Mouse (Mus musculus) Muller cell, postnatal 12 days (primary cell): ENCODE results near the gene Rnf135.
"Not testable (repeated sequence)": the region's sequence is repeated elsewhere in the genome, so short reads cannot be mapped to it uniquely, and the experiment has no call there.

Experiments
- DNase-seq: peaks from one replicate; pipeline ENCODE4 v3.0.0-alpha.2; 2015; ENCODE audit errors: inconsistent ontology term

Rnf135 gene

DNA sequence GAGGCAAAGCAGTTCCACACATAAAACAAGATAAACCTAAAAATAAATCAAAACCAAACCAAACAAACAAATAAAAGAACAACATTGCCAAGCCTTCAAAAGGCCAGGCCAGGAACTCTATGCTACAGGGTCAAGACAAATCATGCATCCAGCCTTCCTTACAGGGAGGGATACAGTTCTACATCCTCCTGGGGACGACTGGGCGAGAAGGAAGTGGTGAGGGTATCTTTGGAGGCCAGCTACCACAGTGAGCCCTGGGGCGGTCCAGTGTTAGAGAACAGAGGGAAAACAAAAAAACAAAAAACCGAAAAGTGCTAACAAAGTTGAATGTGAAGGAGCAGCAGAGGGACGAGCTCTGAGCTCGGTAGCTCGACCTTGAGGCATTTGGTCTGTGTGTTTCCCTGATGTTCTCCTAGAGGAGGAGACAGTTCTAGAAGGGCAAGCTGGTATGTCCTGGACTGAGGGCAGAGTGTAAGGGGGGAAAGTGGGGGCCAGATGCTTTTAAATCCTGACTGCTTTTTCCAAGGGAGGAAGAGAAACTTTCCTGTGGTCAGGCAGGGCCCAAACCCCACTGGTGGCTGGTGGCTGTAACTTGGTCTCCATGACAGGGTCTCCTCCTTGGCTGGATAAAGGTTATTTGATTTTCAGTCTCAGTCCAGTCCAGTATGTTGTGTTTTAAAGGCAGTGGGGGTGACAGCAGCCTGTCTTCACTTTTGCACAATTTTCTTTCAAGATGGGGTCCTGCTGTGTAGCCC lies 20.1 kb upstream of the Rnf135 start:
- no peak for DNase-seq

- DNase-seq, result no peak
These were observed 19.4 kb upstream of the Rnf135 start for GRCm38 (mm10) chr11:80164224-80164623.

DNA sequence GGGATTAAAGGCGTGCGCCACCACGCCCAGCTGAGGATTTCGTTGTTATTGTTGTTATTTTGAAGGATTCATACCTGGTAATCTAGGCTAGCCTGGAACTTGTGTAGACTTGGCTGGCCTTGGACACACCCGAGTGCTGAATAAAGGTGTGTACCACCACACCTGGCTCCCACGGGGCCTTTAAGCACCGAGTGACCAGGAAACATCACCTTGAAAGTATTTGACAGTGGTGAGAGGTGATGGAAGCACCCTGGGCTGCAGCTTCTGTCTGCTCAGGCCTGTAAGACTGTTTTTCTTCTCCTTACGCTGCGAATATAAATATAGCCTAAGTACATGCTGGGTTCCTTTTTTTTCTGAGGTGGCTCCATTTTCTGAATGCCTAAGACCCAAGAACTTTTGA lies 15.5 kb upstream of the Rnf135 start:
- no peak for DNase-seq

DNA sequence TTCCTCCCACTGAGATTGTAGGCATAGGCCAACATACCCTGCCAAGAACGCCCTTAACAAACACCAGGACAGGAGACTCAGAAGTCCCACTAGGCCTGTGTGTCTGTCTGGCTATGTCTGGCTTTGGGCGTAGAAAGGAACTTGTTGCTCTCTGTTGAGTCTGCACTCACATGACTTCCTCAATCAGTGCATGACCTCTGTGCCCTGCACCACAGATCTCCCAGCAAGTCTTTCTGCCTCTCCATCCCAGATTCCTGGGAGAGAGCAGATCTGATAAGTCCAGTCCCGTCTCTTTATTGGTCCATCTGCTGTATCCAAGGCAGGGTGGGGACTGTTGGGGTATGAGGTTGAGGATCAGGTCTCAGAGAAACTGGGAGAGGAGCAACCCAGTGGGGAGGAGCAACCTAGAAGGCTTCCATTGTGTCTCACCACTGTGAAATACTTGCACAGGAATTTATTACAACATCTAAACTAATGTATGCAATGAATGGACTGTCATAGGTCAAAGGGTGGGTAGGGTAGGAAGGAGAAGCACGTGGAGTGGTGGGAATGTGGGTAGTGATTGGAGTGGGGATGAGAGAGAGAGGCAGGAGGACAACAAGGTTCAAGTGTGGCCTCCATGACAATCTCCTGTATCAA lies 14.9 kb upstream of the Rnf135 start:
- no peak for DNase-seq

- DNase-seq, result no peak
These were observed 14.0 kb upstream of the Rnf135 start for GRCm38 (mm10) chr11:80169629-80170028.

DNA sequence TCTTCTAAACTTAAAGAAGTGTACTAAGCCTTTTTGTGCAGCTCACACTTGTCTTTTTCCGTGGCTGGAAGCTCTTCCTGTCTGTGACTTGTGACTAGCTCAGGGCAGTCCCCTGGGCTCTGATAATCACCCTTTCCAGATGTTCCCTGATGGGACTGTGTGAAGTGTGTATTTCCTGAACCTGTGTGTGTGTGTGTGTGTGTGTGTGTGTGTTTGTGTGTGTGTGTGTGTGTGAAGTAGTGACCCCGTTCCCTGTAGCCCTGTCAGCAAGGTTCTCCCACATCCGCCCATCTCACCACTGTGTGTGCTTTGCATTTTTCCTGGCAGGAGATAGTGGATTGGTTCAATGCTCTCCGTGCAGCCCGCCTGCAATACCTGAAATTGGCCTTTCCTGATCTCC lies 13.3 kb upstream of the Rnf135 start:
- no peak for DNase-seq

DNA sequence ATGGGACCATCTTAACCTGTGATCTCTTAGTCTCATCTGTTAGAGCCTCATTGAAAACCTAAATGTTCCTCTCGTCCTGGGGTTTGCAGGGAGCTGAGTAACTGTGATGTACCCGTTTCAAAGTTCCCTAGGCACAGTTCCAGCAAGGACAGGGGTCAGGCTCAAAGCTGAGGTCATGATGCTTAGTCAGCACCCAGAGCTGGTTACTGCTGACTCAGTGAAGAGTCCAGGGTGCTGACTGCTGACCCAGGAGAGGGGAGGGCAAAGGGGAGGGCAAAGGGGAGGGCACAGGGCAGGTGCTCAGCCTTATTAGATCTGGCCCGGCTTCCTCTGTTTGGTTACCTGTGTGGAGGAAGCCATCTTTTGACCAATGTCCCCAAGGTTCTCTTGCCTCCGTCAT lies 11.8 kb upstream of the Rnf135 start:
- no peak for DNase-seq

DNA sequence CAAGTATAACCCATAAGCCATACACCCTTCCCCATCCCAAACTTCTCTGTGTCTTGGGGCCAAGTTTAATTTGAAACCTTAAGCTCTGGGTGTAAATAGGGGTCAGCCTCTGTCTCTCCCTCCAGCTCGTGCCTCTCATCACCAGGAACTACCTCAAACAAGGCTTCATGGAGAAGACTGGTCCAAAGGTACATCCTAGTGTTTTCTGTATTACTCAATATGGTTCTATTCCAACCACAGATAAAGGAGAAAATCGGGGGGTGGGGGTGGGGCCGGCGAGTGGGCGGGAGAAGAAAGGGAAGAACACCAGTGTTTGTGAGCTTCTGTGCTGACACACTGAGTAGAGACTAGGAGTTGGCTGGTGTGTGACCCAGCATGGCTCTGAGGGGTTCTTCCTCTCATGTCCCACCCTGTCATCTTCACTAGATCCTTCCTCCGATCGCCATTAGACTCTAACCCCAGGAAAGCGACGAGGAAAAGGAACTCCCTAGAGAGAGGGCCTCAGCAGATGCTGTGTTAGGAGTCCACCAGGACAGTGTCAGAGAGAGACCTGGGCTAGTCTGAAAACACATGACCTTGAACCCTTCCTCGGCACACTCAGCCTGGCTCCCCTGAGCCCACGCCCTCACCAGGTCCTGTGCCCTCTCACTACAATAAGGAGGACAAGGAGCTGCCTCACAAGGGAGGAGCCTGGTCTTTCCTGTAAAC lies 9.5 kb upstream of the Rnf135 start:
- no peak for DNase-seq

GRCm38 (mm10) chr11:80176911-80177895 lies 6.4 kb upstream of the Rnf135 start:
- DNase-seq, result no peak

DNA sequence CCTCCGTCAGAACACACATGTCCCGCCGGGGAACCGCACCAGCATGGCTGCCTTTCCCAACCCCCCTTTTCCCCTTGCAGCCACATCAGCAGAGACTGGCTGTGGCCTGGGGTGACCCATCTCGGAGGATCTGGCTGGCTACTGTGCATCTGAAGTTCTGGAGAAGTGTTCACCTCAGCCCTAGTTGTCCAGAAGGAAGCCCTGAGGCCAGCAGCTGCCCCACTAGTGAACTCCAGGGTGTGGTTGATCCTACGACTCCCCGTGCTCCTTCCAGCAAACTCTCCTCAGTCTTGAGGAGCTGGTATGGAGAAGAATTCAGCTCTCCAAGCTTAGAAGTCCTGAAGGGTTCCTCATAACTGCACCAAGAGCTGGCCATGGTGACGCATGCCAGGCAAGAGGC lies 5.3 kb upstream of the Rnf135 start:
- no peak for DNase-seq

GRCm38 (mm10) chr11:80181021-80181749 lies 2.5 kb upstream of the Rnf135 start:
- DNase-seq, result no peak

GRCm38 (mm10) chr11:80183054-80183704 lies 472 bp upstream of the Rnf135 start:
- not testable (repeated sequence) for DNase-seq

DNA sequence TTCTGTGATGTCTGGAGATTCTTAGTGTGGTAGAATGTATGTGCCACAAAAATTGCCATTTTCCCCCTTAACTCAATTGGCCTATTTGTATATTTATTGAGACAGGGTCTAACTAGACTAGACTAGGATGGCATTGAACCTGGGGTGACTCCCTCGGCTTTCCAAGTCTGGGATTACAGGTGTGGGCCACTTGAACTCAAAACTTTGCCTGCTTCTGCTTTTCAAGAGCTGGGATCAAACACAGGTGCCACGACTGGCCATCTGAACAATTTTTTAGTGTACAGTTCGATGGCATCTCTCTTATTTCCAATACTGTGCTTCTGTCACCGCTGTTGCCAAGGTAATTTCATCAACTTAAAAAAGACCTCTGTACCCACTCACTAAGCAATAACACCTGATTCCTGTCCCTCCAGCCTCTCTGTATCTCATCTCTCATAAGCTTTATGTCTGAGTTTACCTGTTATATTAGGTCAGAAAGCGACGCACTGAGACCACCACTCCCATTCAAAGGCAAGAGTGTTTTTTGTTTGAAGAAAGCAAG lies 950 bp downstream of the Rnf135 start:
- no peak for DNase-seq

DNA sequence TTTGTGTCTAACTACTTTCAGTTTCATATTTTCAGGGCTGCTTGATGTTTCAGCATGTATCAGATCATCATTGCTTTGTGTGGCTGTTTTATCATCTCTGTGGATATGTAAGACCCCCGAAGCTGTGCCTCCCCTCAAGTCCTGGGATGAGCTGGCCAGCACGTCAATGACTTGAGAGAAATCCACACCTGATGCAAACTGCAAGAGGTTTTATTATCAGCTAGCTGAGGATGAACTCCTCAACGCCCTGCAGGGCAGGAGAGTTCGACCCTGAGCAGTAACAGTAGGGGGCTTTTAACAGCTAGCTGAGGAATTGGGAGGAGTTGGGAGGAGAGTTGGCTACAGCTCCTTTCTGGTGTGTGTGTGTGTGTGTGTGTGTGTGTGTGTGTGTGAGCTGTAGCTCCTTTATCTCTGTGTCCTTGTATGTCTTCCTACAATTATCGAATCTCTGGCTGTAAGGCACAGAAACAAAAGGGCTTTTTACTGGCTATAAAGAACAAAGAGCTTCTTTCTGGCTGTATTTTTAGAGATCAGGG lies 1.9 kb downstream of the Rnf135 start:
- not testable (repeated sequence) for DNase-seq

DNA sequence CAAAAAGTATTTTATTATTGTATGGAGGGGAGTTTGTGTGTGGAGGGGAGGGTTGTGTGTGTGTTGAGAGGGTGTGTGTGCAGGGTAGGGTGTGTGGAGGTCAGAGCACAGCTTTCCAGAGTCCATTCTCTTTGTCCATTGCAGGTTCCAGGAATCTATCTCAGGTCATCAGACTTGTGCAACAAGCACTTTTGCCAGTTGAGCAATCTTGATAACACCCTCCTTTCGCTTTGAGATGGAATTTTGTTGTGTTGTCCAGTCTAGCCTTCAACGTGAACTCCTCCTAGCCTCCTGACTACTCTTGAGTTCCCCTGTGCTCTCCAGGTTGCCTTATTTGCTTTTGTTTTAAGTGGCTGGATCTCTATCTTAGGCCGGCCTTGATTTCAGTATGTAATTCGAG lies 6.6 kb downstream of the Rnf135 start:
- DNase-seq, result no peak

- DNase-seq, result no peak
These were observed 10.2 kb downstream of the Rnf135 start for GRCm38 (mm10) chr11:80193827-80194226.

- DNase-seq, result no peak
These were observed 12.7 kb downstream of the Rnf135 start for GRCm38 (mm10) chr11:80196351-80196750.

DNA sequence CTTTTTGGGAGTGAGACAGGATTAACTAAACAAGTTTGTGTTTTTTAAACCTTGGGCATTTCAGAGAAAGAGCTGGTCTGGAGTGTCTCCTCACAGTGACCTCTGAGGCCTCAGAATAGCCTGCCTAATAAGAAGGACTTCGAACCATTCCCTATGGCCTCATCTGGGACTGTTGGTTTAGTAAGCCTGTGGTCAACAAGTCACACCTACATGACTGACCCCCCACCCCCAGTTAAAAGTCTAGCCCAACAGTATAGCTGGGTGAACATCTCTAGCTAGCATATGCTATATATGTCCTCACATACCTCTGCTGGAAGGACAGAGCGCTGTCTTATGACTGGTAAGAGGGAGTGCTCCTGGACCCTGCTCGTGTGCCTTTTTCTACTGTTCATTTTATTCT lies 15.7 kb downstream of the Rnf135 start:
- no peak for DNase-seq

DNA sequence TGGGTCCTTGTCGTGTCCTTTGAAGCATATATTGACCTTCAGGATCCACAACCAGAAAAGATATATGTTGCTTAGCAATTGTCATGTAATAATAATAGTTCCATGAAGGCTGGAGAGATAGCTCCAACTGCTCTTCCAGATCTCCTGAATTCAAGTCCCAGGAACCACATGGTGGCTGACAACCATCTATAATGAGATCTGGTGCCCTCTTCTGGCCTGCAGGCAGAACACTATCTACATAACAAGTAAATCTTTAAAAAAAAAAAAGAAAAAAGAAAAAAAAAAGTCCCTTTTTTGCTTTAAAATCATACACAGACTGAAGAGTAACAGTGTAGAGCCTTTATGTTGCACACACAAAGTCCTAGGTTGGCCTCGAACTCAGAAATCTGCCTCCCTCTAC lies 16.1 kb downstream of the Rnf135 start:
- DNase-seq, result no peak

DNA sequence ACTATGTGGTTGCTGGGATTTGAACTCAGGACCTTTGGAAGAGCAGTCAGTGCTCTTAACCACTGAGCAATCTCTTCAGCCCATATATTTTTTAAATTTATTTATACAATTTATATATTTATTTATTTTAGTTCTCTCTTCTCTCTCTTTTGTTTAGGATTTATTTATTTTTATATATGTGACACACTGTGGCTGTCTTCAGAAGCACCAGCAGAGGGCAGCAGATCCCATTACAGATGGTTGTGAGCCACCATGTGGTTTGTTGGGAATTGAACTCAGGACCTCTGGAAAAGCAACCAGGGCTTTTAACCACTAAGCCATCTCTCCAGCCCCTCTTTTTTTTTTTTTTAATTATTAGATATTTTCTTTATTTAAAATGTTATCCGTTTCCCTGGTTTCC lies 16.7 kb downstream of the Rnf135 start:
- DNase-seq, result no peak
